Mouse (Mus musculus): Measurements from ENCODE around the gene Chtop. TPM values are rescaled to one million over a fixed set of nuclear protein-coding genes. Genes with fewer than 3 reads are reported as not detected.
A peak's percentile ranks its signal among the peaks of the same experiment; 100 is the strongest.

Gene Chtop
- polyA plus RNA-seq (2016; fragmentation: Nextera tagmentation; extraction: Ambion mirVana): 228 and 238 TPM in 2 replicates

GRCm38 (mm10) chr3:90508950-90509746 is at the start of gene Chtop:
Chtop (minus strand) TSS chr3:90509498.
- Histone ChIP-seq H3K9ac (peak within 1 kb of the TSS; percentile 97), H3K4me3 (replicated peaks) (peak within 1 kb of the TSS; percentile 91), H3K4me2 (peak within 1 kb of the TSS; percentile 83), H3K27ac (peak within 1 kb of the TSS; percentile 93), H3K36me3 (replicated peaks) (peaks cover 35% of the 10 kb centered on the region), H3K27me3 (peaks cover 25% of the 10 kb centered on the region), H3K4me1 (peaks cover 20% of the 10 kb centered on the region), H3K9me3 (no peaks in the 10 kb centered on the region)
- peak; percentile 95 for ATAC-seq (ENCODE audit: low FRiP score)
- WGBS: under 1% methylated on average over 66 of the region's 66 CpGs

- H3K4me2 ChIP-seq: no peak overlapping the region
- H3K4me1 ChIP-seq: peaks cover 4% of the 10 kb centered on the region
- no peak overlapping the region for H3K4me3 ChIP-seq (replicated peaks)
- no peaks in the 10 kb centered on the region for H3K36me3 ChIP-seq (replicated peaks)
- no peak overlapping the region for H3K9ac ChIP-seq
- no peaks in the 10 kb centered on the region for H3K27me3 ChIP-seq
- 33% methylated on average over 5 of the region's 5 CpGs for WGBS
- no peaks in the 10 kb centered on the region for H3K9me3 ChIP-seq
- H3K27ac ChIP-seq: peak overlapping the region; percentile 63; the same call in 1 of the 2 replicates
- ATAC-seq (ENCODE audit: low FRiP score): peak; percentile 81
Measured at GRCm38 (mm10) chr3:90555954-90556353, 46.7 kb upstream of the Chtop start.

GRCm38 (mm10) chr3:90552231-90552630 is 42.9 kb upstream of the Chtop start:
- Histone ChIP-seq H3K9me3 (no peaks in the 10 kb centered on the region), H3K4me2 (no peak overlapping the region), H3K4me3 (replicated peaks) (no peak overlapping the region), H3K27ac (no peak overlapping the region), H3K36me3 (replicated peaks) (no peaks in the 10 kb centered on the region), H3K4me1 (peaks cover 7% of the 10 kb centered on the region), H3K9ac (no peak overlapping the region), H3K27me3 (no peaks in the 10 kb centered on the region)
- WGBS: 77% methylated on average over 2 of the region's 2 CpGs
- no peak for ATAC-seq (ENCODE audit: low FRiP score)

- no peak overlapping the region for H3K9ac ChIP-seq
- no peak for ATAC-seq (ENCODE audit: low FRiP score)
- no peak overlapping the region for H3K4me2 ChIP-seq
- no peaks in the 10 kb centered on the region for H3K36me3 ChIP-seq (replicated peaks)
- 91% methylated on average over 2 of the region's 2 CpGs for WGBS
- H3K27ac ChIP-seq: no peak overlapping the region
- no peak overlapping the region for H3K4me3 ChIP-seq (replicated peaks)
- no peaks in the 10 kb centered on the region for H3K9me3 ChIP-seq
- 0 out of 2 replicates have a peak, but pooled peaks cover 3% of the 10 kb centered on the region for H3K4me1 ChIP-seq
- no peaks in the 10 kb centered on the region for H3K27me3 ChIP-seq
Measured at GRCm38 (mm10) chr3:90550421-90550790, 41.1 kb upstream of the Chtop start.

GRCm38 (mm10) chr3:90549676-90550420 is 40.5 kb upstream of the Chtop start:
- Histone ChIP-seq H3K4me2 (no peak overlapping the region), H3K27ac (no peak overlapping the region), H3K27me3 (no peaks in the 10 kb centered on the region), H3K9ac (no peak overlapping the region), H3K4me1 (0 out of 2 replicates have a peak, but pooled peaks cover 3% of the 10 kb centered on the region), H3K4me3 (replicated peaks) (no peak overlapping the region), H3K9me3 (no peaks in the 10 kb centered on the region), H3K36me3 (replicated peaks) (no peaks in the 10 kb centered on the region)
- ATAC-seq (ENCODE audit: low FRiP score): no peak
- 77% methylated on average over 5 of the region's 5 CpGs for WGBS

- Histone ChIP-seq H3K27me3 (0 out of 2 replicates have a peak, but pooled peaks cover 7% of the 10 kb centered on the region), H3K4me3 (replicated peaks) (no peak overlapping the region), H3K27ac (no peak overlapping the region), H3K4me1 (peaks cover 18% of the 10 kb centered on the region), H3K9ac (no peak overlapping the region), H3K9me3 (no peaks in the 10 kb centered on the region), H3K36me3 (replicated peaks) (no peaks in the 10 kb centered on the region), H3K4me2 (peak overlapping the region; percentile 4; the same call in 1 of the 2 replicates)
- 24% methylated on average over 4 of the region's 4 CpGs for WGBS
- ATAC-seq (ENCODE audit: low FRiP score): peak; percentile 72
Measured at GRCm38 (mm10) chr3:90540904-90541303, 31.6 kb upstream of the Chtop start.

- Histone ChIP-seq H3K9me3 (no peaks in the 10 kb centered on the region), H3K4me2 (no peak overlapping the region), H3K27me3 (0 out of 2 replicates have a peak, but pooled peaks cover 7% of the 10 kb centered on the region), H3K4me3 (replicated peaks) (no peak overlapping the region), H3K36me3 (replicated peaks) (no peaks in the 10 kb centered on the region), H3K9ac (no peak overlapping the region), H3K4me1 (peaks cover 18% of the 10 kb centered on the region), H3K27ac (no peak overlapping the region)
- 76% methylated on average over 5 of the region's 5 CpGs for WGBS
- ATAC-seq (ENCODE audit: low FRiP score): no peak
Measured at GRCm38 (mm10) chr3:90537905-90538296, 28.6 kb upstream of the Chtop start.

- peaks cover 14% of the 10 kb centered on the region for H3K4me1 ChIP-seq
- ATAC-seq (ENCODE audit: low FRiP score): no peak
- no peak within 1 kb of the TSS for H3K4me2 ChIP-seq
- WGBS: 45% methylated on average over 10 of the region's 10 CpGs
- no peak within 1 kb of the TSS for H3K27ac ChIP-seq
- no peak within 1 kb of the TSS for H3K9ac ChIP-seq
- no peaks in the 10 kb centered on the region for H3K36me3 ChIP-seq (replicated peaks)
- no peaks in the 10 kb centered on the region for H3K9me3 ChIP-seq
- 0 out of 2 replicates have a peak, but pooled peaks cover 7% of the 10 kb centered on the region for H3K27me3 ChIP-seq
- no peak within 1 kb of the TSS for H3K4me3 ChIP-seq (replicated peaks)
Measured at GRCm38 (mm10) chr3:90537141-90537904, 28.0 kb upstream of the Chtop start, which contains the start of gene S100a16. S100a16 (plus strand) TSS chr3:90537254.

GRCm38 (mm10) chr3:90535446-90535845 is 26.1 kb upstream of the Chtop start:
- Histone ChIP-seq H3K9ac (no peak overlapping the region), H3K4me2 (no peak overlapping the region), H3K4me1 (no peaks in the 10 kb centered on the region), H3K4me3 (replicated peaks) (no peak overlapping the region), H3K27me3 (0 out of 2 replicates have a peak, but pooled peaks cover 4% of the 10 kb centered on the region), H3K9me3 (no peaks in the 10 kb centered on the region), H3K36me3 (replicated peaks) (no peaks in the 10 kb centered on the region), H3K27ac (no peak overlapping the region)
- no peak for ATAC-seq (ENCODE audit: low FRiP score)
- WGBS: 74% methylated on average over 1 of the region's 1 CpGs

GRCm38 (mm10) chr3:90531713-90532112 is 22.4 kb upstream of the Chtop start:
- H3K36me3 ChIP-seq (replicated peaks): no peaks in the 10 kb centered on the region
- no peak overlapping the region for H3K4me2 ChIP-seq
- H3K4me1 ChIP-seq: no peaks in the 10 kb centered on the region
- no peak for ATAC-seq (ENCODE audit: low FRiP score)
- 78% methylated on average over 5 of the region's 5 CpGs for WGBS
- H3K27me3 ChIP-seq: no peaks in the 10 kb centered on the region
- no peak overlapping the region for H3K4me3 ChIP-seq (replicated peaks)
- H3K9ac ChIP-seq: no peak overlapping the region
- no peak overlapping the region for H3K27ac ChIP-seq
- H3K9me3 ChIP-seq: no peaks in the 10 kb centered on the region

- no peaks in the 10 kb centered on the region for H3K4me1 ChIP-seq
- no peak overlapping the region for H3K4me2 ChIP-seq
- no peak overlapping the region for H3K27ac ChIP-seq
- no peaks in the 10 kb centered on the region for H3K9me3 ChIP-seq
- no peaks in the 10 kb centered on the region for H3K27me3 ChIP-seq
- H3K9ac ChIP-seq: no peak overlapping the region
- no peaks in the 10 kb centered on the region for H3K36me3 ChIP-seq (replicated peaks)
- ATAC-seq (ENCODE audit: low FRiP score): no peak
- 88% methylated on average over 7 of the region's 7 CpGs for WGBS
- H3K4me3 ChIP-seq (replicated peaks): no peak overlapping the region
Measured at GRCm38 (mm10) chr3:90527291-90527873, 18.1 kb upstream of the Chtop start.

Measured in forebrain, embryonic 12.5 days (tissue).